Mouse (Mus musculus): ENCODE data around the gene Arnt2. TPM values are rescaled to one million over a fixed set of nuclear protein-coding genes. Genes with fewer than 3 reads are reported as not detected.

Arnt2 gene
- polyA plus RNA-seq, 1 experiment from 2014 or later, result 2.3 TPM

GRCm38 (mm10) chr7:84272206-84272818 is 137.7 kb downstream of the Arnt2 start:
- no peaks in the 10 kb centered on the region for H3K9me3 ChIP-seq (ENCODE audit: control insufficient read depth, low read length)
- no peak overlapping the region for H3K9ac ChIP-seq (ENCODE audit: low read length)
- H3K27me3 ChIP-seq (ENCODE audit: control insufficient read depth, insufficient read depth, low read length), result peaks cover 3% of the 10 kb centered on the region; the same call in 1 of the 2 replicates
- H3K4me3 ChIP-seq (ENCODE audit: control insufficient read depth in 1 of 2, insufficient read depth in 1 of 2, low read depth in 1 of 2, low read length in 2 of 2), result no peak overlapping the region
- no peak overlapping the region for H3K4me2 ChIP-seq (ENCODE audit: low read length)
- 21% methylated on average over 7 of the region's 7 CpGs for WGBS
- H3K4me1 ChIP-seq (ENCODE audit: control insufficient read depth in 2 of 2, insufficient read depth in 2 of 2, low read length in 2 of 2), result no peaks in the 10 kb centered on the region
- peak; percentile 79 for ATAC-seq (ENCODE audit: insufficient number of reproducible peaks, insufficient read depth, low FRiP score, low read depth)
- no peak overlapping the region for H3K27ac ChIP-seq (replicated peaks in 1 of 2; ENCODE audit: control insufficient read depth in 1 of 2, insufficient read depth in 1 of 2, low read depth in 2 of 2, low read length in 2 of 2)
- no peaks in the 10 kb centered on the region for H3K36me3 ChIP-seq (ENCODE audit: control insufficient read depth, insufficient read depth, low read length)

GRCm38 (mm10) chr7:84271429-84271828 is 138.5 kb downstream of the Arnt2 start:
- WGBS, result 91% methylated on average over 5 of the region's 5 CpGs

GRCm38 (mm10) chr7:84263466-84263865 is 146.5 kb downstream of the Arnt2 start:
- ATAC-seq (ENCODE audit: insufficient number of reproducible peaks, insufficient read depth, low FRiP score, low read depth), result no peak
- no peaks in the 10 kb centered on the region for H3K27me3 ChIP-seq (ENCODE audit: control insufficient read depth, insufficient read depth, low read length)
- no peak overlapping the region for H3K9ac ChIP-seq (ENCODE audit: low read length)
- H3K27ac ChIP-seq (replicated peaks in 1 of 2; ENCODE audit: control insufficient read depth in 1 of 2, insufficient read depth in 1 of 2, low read depth in 2 of 2, low read length in 2 of 2), result no peak overlapping the region
- H3K4me2 ChIP-seq (ENCODE audit: low read length), result no peak overlapping the region
- no peaks in the 10 kb centered on the region for H3K36me3 ChIP-seq (ENCODE audit: control insufficient read depth, insufficient read depth, low read length)
- H3K4me3 ChIP-seq (ENCODE audit: control insufficient read depth in 1 of 2, insufficient read depth in 1 of 2, low read depth in 1 of 2, low read length in 2 of 2), result no peak overlapping the region
- H3K4me1 ChIP-seq (ENCODE audit: control insufficient read depth in 2 of 2, insufficient read depth in 2 of 2, low read length in 2 of 2), result no peaks in the 10 kb centered on the region; a peak in 1 of 4 replicates
- no peaks in the 10 kb centered on the region for H3K9me3 ChIP-seq (ENCODE audit: control insufficient read depth, low read length)
- 82% methylated on average over 4 of the region's 4 CpGs for WGBS

More at GRCm38 (mm10) chr7:84271429-84271828, 138.5 kb downstream of the Arnt2 start:
- H3K27me3 ChIP-seq (ENCODE audit: control insufficient read depth, insufficient read depth, low read length), result peaks cover 3% of the 10 kb centered on the region; the same call in 1 of the 2 replicates
- no peak overlapping the region for H3K4me3 ChIP-seq (ENCODE audit: control insufficient read depth in 1 of 2, insufficient read depth in 1 of 2, low read depth in 1 of 2, low read length in 2 of 2)
- no peaks in the 10 kb centered on the region for H3K36me3 ChIP-seq (ENCODE audit: control insufficient read depth, insufficient read depth, low read length)
- no peak overlapping the region for H3K4me2 ChIP-seq (ENCODE audit: low read length)
- H3K27ac ChIP-seq (replicated peaks in 1 of 2; ENCODE audit: control insufficient read depth in 1 of 2, insufficient read depth in 1 of 2, low read depth in 2 of 2, low read length in 2 of 2), result no peak overlapping the region
- no peaks in the 10 kb centered on the region for H3K4me1 ChIP-seq (ENCODE audit: control insufficient read depth in 2 of 2, insufficient read depth in 2 of 2, low read length in 2 of 2)
- no peak for ATAC-seq (ENCODE audit: insufficient number of reproducible peaks, insufficient read depth, low FRiP score, low read depth)
- no peaks in the 10 kb centered on the region for H3K9me3 ChIP-seq (ENCODE audit: control insufficient read depth, low read length)
- no peak overlapping the region for H3K9ac ChIP-seq (ENCODE audit: low read length)

- Histone ChIP-seq H3K4me1 (ENCODE audit: control insufficient read depth in 2 of 2, insufficient read depth in 2 of 2, low read length in 2 of 2) (no peaks in the 10 kb centered on the region; a peak in 1 of 4 replicates), H3K27ac (replicated peaks in 1 of 2; ENCODE audit: control insufficient read depth in 1 of 2, insufficient read depth in 1 of 2, low read depth in 2 of 2, low read length in 2 of 2) (no peak overlapping the region), H3K4me2 (ENCODE audit: low read length) (no peak overlapping the region), H3K4me3 (ENCODE audit: control insufficient read depth in 1 of 2, insufficient read depth in 1 of 2, low read depth in 1 of 2, low read length in 2 of 2) (no peak overlapping the region), H3K9me3 (ENCODE audit: control insufficient read depth, low read length) (no peaks in the 10 kb centered on the region), H3K36me3 (ENCODE audit: control insufficient read depth, insufficient read depth, low read length) (no peaks in the 10 kb centered on the region), H3K9ac (ENCODE audit: low read length) (no peak overlapping the region), H3K27me3 (ENCODE audit: control insufficient read depth, insufficient read depth, low read length) (no peaks in the 10 kb centered on the region)
- no peak for ATAC-seq (ENCODE audit: insufficient number of reproducible peaks, insufficient read depth, low FRiP score, low read depth)
- WGBS, result 41% methylated on average over 6 of the region's 6 CpGs
Observed at GRCm38 (mm10) chr7:84261341-84261740, 148.6 kb downstream of the Arnt2 start.

GRCm38 (mm10) chr7:84260401-84260800 is 149.6 kb downstream of the Arnt2 start:
- Histone ChIP-seq H3K9ac (ENCODE audit: low read length) (no peak overlapping the region), H3K27me3 (ENCODE audit: control insufficient read depth, insufficient read depth, low read length) (no peaks in the 10 kb centered on the region), H3K36me3 (ENCODE audit: control insufficient read depth, insufficient read depth, low read length) (no peaks in the 10 kb centered on the region), H3K4me2 (ENCODE audit: low read length) (no peak overlapping the region), H3K4me1 (ENCODE audit: control insufficient read depth in 2 of 2, insufficient read depth in 2 of 2, low read length in 2 of 2) (no peaks in the 10 kb centered on the region; a peak in 1 of 4 replicates), H3K27ac (replicated peaks in 1 of 2; ENCODE audit: control insufficient read depth in 1 of 2, insufficient read depth in 1 of 2, low read depth in 2 of 2, low read length in 2 of 2) (no peak overlapping the region), H3K4me3 (ENCODE audit: control insufficient read depth in 1 of 2, insufficient read depth in 1 of 2, low read depth in 1 of 2, low read length in 2 of 2) (no peak overlapping the region), H3K9me3 (ENCODE audit: control insufficient read depth, low read length) (no peaks in the 10 kb centered on the region)
- WGBS, result 79% methylated on average over 4 of the region's 4 CpGs
- ATAC-seq (ENCODE audit: insufficient number of reproducible peaks, insufficient read depth, low FRiP score, low read depth), result no peak

- H3K36me3 ChIP-seq (ENCODE audit: control insufficient read depth, insufficient read depth, low read length), result no peaks in the 10 kb centered on the region
- H3K27me3 ChIP-seq (ENCODE audit: control insufficient read depth, insufficient read depth, low read length), result no peaks in the 10 kb centered on the region
- H3K27ac ChIP-seq (replicated peaks in 1 of 2; ENCODE audit: control insufficient read depth in 1 of 2, insufficient read depth in 1 of 2, low read depth in 2 of 2, low read length in 2 of 2), result no peak overlapping the region
- no peak for ATAC-seq (ENCODE audit: insufficient number of reproducible peaks, insufficient read depth, low FRiP score, low read depth)
- no peaks in the 10 kb centered on the region for H3K9me3 ChIP-seq (ENCODE audit: control insufficient read depth, low read length)
- H3K4me3 ChIP-seq (ENCODE audit: control insufficient read depth in 1 of 2, insufficient read depth in 1 of 2, low read depth in 1 of 2, low read length in 2 of 2), result no peak overlapping the region
- H3K4me1 ChIP-seq (ENCODE audit: control insufficient read depth in 2 of 2, insufficient read depth in 2 of 2, low read length in 2 of 2), result no peaks in the 10 kb centered on the region; a peak in 1 of 4 replicates
- no peak overlapping the region for H3K9ac ChIP-seq (ENCODE audit: low read length)
- H3K4me2 ChIP-seq (ENCODE audit: low read length), result no peak overlapping the region
- 58% methylated on average over 4 of the region's 4 CpGs for WGBS
Observed at GRCm38 (mm10) chr7:84259309-84259985, 150.5 kb downstream of the Arnt2 start.

GRCm38 (mm10) chr7:84256661-84257060 is 153.3 kb downstream of the Arnt2 start:
- no peaks in the 10 kb centered on the region for H3K9me3 ChIP-seq (ENCODE audit: control insufficient read depth, low read length)
- H3K9ac ChIP-seq (ENCODE audit: low read length), result no peak overlapping the region
- no peak for ATAC-seq (ENCODE audit: insufficient number of reproducible peaks, insufficient read depth, low FRiP score, low read depth)

More at GRCm38 (mm10) chr7:84256661-84257060, 153.3 kb downstream of the Arnt2 start:
- Histone ChIP-seq H3K4me3 (ENCODE audit: control insufficient read depth in 1 of 2, insufficient read depth in 1 of 2, low read depth in 1 of 2, low read length in 2 of 2) (no peak overlapping the region), H3K27me3 (ENCODE audit: control insufficient read depth, insufficient read depth, low read length) (no peaks in the 10 kb centered on the region), H3K4me1 (ENCODE audit: control insufficient read depth in 2 of 2, insufficient read depth in 2 of 2, low read length in 2 of 2) (no peaks in the 10 kb centered on the region; a peak in 1 of 4 replicates), H3K4me2 (ENCODE audit: low read length) (no peak overlapping the region), H3K36me3 (ENCODE audit: control insufficient read depth, insufficient read depth, low read length) (no peaks in the 10 kb centered on the region), H3K27ac (replicated peaks in 1 of 2; ENCODE audit: control insufficient read depth in 1 of 2, insufficient read depth in 1 of 2, low read depth in 2 of 2, low read length in 2 of 2) (no peak overlapping the region)
- 76% methylated on average over 3 of the region's 3 CpGs for WGBS
